Mouse (Mus musculus) lung, embryonic 14.5 days (tissue): ENCODE measurements at regions not wholly inside any gene's neighbourhood (a gene's known extent, or its start where the extent isn't known, plus 50 kb on each side); places are given as distances from the start of the nearest gene placed in this dataset.
A peak's percentile ranks its signal among the peaks of the same experiment; 100 is the strongest.

Experiments
- ATAC-seq: fragments of 200-750 bp; cut with Nextera tagmentation; 2 replicates; pipeline ENCODE4 v1.8.0; 2017; ENCODE audit warnings: mild to moderate bottlenecking, moderate TSS enrichment, moderate library complexity; ENCODE audit not compliant: insufficient read depth
- DNase-seq: peaks from one replicate; pipeline ENCODE4 v3.0.0-alpha.2; 2015
- H3K27ac ChIP-seq: fragments of 300-500 bp; sonication (generic); 2 replicates; pipeline ENCODE4 v1.5.1; 2014; ENCODE audit warnings: low read depth, mild to moderate bottlenecking, moderate library complexity
- H3K27me3 ChIP-seq: fragments of 300-500 bp; sonication (generic); 2 replicates; pipeline ENCODE4 v1.6.1; 2014; ENCODE audit warnings: low read length, control low read depth; ENCODE audit not compliant: insufficient read depth
- H3K36me3 ChIP-seq: fragments of 300-500 bp; sonication (generic); 2 replicates; pipeline ENCODE4 v1.6.1; 2014; ENCODE audit warnings: control low read depth; ENCODE audit not compliant: insufficient read depth
- H3K4me1 ChIP-seq: fragments of 300-500 bp; sonication (generic); 2 replicates; pipeline ENCODE4 v1.6.1; 2014; ENCODE audit warnings: antibody characterized with exemption, control low read depth; ENCODE audit not compliant: insufficient read depth
- H3K4me2 ChIP-seq: fragments of 300-500 bp; sonication (generic); 2 replicates; pipeline ENCODE4 v1.6.1; 2014; ENCODE audit warnings: mild to moderate bottlenecking
- H3K4me3 ChIP-seq: fragments of 300-500 bp; sonication (generic); 2 replicates; pipeline ENCODE4 v1.5.1; 2014; ENCODE audit warnings: low read depth, low read length
- H3K9ac ChIP-seq: fragments of 300-500 bp; sonication (generic); 2 replicates; pipeline ENCODE4 v1.6.1; 2014
- H3K9me3 ChIP-seq: fragments of 300-500 bp; sonication (generic); 2 replicates; pipeline ENCODE4 v1.6.1; 2016; ENCODE audit warnings: low read depth, low read length, control low read depth
- CTCF ChIP-seq: IDR thresholded peaks from 2 replicates; pipeline ENCODE4 v1.5.1; 2016; ENCODE audit warnings: antibody characterized with exemption, low read depth
- WGBS: fragments of 180-500 bp; shearing (Covaris S2); extraction: QIAGEN DNeasy Blood & Tissue Kit; methylation state at CpG from one replicate; pipeline ENCODE4 v1.1.7; 2014; 5-methylcytosine and 5-hydroxymethylcytosine counted together

DNA sequence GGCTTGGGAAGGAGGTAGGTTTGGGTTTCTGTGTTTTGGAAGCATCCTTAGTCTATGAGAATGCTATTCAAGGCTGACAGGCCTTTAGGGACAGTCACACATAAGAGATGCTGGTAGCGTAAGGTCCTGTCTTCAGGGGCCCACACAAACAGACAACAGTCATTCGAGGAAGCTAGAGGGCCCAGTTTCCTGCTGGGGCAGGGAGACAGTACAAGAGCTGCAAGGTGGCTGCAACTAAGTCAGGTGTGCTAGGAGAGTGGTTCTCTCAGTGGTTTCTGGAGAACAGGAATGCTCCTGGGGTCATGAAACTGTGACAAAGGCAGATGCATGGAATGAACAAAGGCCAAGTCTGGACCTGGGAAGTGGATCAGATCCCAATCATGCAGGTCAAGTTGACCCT, 161.1 kb downstream of the Cd24a start:
- WGBS: 84% methylated on average over 2 of the region's 2 CpGs
- ATAC-seq: no peak
- Histone ChIP-seq H3K27ac (no peak overlapping the region), H3K9me3 (no peaks in the 10 kb centered on the region), H3K4me2 (no peak overlapping the region), H3K36me3 (no peaks in the 10 kb centered on the region), H3K4me3 (no peak overlapping the region), H3K9ac (no peak overlapping the region), H3K27me3 (no peaks in the 10 kb centered on the region), H3K4me1 (peaks cover 13% of the 10 kb centered on the region)
- TF ChIP-seq CTCF: no peak
- DNase-seq: no peak

DNA sequence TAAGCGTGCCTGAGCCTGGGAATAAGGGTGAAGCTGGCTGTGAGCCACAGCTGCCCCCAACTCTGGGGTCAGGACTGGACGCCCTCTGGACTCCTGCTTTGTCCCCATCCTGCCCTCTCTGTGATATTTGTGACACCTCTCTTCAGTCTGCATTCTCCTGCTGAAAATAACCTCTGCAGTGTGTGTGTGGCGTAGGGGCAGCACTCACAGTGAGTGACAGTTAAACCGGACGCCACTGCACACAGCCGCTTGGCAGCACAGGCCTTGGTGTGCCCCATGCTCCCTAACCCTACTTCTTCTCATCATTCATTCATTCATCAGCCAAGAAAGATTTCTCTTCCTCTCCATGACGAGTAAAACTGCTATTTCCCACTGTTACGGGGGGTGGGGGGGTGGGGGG, 161.6 kb downstream of the Cd24a start:
- Histone ChIP-seq H3K4me3 (no peak overlapping the region), H3K27ac (peak overlapping the region; percentile 60; the same call in 1 of the 2 replicates), H3K36me3 (no peaks in the 10 kb centered on the region), H3K27me3 (no peaks in the 10 kb centered on the region), H3K4me2 (no peak overlapping the region), H3K9me3 (no peaks in the 10 kb centered on the region), H3K9ac (no peak overlapping the region), H3K4me1 (peaks cover 13% of the 10 kb centered on the region)
- no peak for TF ChIP-seq CTCF
- DNase-seq: no peak
- 45% methylated on average over 8 of the region's 8 CpGs for WGBS
- ATAC-seq: peak; percentile 30; the same call in 1 of the 2 replicates

DNA sequence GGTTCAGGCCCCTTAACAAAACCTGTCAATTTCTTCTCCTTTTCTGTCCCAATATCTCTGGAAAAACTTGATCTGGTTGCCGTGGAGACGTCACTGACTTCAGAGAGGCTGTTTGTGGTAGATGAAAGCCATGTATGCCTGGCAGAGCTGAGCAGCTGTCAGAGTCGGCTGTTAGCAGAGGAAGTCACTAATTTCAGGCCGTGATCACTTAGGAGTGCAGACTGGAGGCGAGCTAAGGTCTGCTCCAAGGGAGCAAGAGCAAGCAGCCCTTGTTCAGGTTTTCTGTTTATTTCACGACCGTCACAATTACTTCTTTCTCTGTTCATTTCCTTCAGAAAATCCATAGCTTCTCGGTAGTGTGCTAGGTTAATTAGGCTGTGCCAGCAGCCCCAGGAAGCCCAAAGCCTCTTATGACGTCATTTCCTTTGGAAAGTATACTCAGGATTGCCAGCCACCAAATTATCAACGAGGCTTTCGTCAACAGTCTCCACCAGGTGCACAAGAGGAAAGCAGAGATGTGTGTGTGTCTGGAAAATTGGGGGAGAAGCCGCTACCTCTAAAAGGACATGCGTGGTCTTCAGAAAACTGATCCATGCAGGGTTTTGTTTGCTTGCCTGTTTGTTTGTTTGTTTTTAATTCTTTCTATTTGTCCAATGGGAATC, 161.2 kb downstream of the Qrsl1 start:
- DNase-seq: peak; percentile 62
- ATAC-seq: peak; percentile 65
- WGBS: 20% methylated on average over 13 of the region's 13 CpGs
- H3K36me3 ChIP-seq: no peaks in the 10 kb centered on the region
- H3K4me3 ChIP-seq: no peak overlapping the region
- TF ChIP-seq CTCF: no peak
- H3K4me1 ChIP-seq: peaks cover 13% of the 10 kb centered on the region
- peak overlapping the region; percentile 60 for H3K27ac ChIP-seq
- 0 out of 2 replicates have a peak overlapping the region, but pooled peaks have one; percentile 16 for H3K4me2 ChIP-seq
- H3K27me3 ChIP-seq: no peaks in the 10 kb centered on the region
- no peak overlapping the region for H3K9ac ChIP-seq
- no peaks in the 10 kb centered on the region for H3K9me3 ChIP-seq

DNA sequence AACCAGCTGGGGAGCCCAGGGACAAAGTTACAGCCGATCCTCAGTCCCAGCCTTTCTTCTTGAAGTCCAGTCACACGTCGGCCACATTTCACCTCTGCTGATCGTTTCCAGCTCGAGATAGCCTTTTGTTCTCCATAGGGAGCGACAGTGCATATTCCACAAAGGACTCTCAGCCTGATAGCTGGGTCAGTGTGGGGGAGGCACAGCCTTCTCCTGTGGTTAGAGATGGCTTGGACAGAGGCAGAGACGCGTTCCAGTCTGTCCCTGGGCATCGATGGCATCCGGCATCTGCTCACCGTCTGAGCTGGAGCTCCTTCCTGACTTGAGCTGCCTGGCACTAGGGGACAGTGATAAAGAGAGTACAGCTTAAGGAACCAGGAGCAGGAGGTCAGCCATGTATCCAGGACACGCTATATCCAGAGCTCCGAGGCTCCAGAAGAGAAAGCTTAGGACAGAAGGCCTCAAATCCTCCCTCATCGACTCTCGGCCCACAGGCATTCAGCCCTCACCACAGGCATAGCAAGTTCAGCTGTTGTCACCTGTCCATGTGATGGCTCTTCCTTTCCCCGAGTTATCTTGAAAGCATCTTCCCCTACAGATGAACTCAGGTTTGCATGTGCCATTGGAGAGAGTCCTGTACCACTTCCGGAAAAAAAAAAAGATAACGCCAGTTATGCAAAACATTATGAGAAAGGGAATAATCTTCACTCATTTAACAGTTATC, 160.0 kb downstream of the Qrsl1 start:
- Histone ChIP-seq H3K9ac (no peak overlapping the region), H3K4me2 (no peak overlapping the region), H3K27ac (no peak overlapping the region), H3K36me3 (no peaks in the 10 kb centered on the region), H3K27me3 (no peaks in the 10 kb centered on the region), H3K4me3 (no peak overlapping the region), H3K9me3 (no peaks in the 10 kb centered on the region), H3K4me1 (peaks cover 13% of the 10 kb centered on the region)
- no peak for DNase-seq
- ATAC-seq: no peak
- WGBS: 54% methylated on average over 18 of the region's 18 CpGs
- TF ChIP-seq CTCF: no peak

DNA sequence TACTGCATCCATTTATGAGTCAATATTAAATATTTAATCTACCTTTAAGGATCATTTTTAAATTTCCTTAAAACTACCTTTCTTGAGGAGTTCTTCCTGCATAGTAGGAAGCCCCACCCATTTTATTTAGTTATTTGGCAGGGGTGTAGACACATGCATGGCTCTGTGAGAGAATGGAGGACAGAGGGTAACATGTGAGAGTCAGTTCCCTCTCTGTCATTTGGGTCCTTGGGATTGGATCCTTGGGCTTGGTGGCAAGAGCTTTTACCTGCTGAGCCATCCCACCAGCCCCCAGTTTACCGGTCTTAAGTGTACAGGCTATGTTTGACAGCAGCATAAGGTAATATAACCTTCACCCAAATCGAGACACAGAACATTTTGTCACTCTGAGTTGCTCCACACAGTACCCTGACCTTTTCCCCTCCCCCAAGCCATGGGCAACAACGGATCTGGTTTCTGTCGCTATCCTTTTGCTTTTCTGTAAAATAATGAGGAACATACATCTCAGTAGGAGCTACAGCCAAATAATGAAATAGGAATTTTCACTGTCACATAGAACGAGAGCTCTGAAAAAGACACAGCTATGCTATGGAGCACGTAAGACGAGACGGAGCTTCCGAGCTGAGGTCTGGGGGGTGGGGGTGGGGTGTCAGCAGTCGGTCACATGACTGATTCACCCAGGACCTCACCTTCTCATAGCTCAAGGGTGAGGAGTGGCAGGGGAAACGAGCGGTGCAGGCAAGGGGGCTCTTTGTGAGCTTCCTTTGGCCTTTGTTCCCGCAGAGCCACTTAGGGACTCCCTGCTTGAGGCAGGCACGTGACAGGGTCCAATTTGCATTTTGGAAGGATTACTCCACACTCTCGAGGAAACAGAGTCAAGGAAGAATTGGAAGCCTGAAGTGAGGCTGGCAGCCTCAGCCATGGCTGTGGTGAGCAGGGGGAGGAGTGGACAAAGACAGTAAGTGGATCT, 159.2 kb downstream of the Qrsl1 start:
- H3K4me2 ChIP-seq: peak overlapping the region; percentile 4; the same call in 1 of the 2 replicates
- no peaks in the 10 kb centered on the region for H3K36me3 ChIP-seq
- H3K9me3 ChIP-seq: no peaks in the 10 kb centered on the region
- DNase-seq (peak; percentile 40), ATAC-seq (peak; percentile 48)
- H3K9ac ChIP-seq: no peak overlapping the region
- H3K27me3 ChIP-seq: no peaks in the 10 kb centered on the region
- H3K27ac ChIP-seq: no peak overlapping the region
- H3K4me3 ChIP-seq: no peak overlapping the region
- 12% methylated on average over 15 of the region's 15 CpGs for WGBS
- peaks cover 13% of the 10 kb centered on the region for H3K4me1 ChIP-seq
- no peak for TF ChIP-seq CTCF

DNA sequence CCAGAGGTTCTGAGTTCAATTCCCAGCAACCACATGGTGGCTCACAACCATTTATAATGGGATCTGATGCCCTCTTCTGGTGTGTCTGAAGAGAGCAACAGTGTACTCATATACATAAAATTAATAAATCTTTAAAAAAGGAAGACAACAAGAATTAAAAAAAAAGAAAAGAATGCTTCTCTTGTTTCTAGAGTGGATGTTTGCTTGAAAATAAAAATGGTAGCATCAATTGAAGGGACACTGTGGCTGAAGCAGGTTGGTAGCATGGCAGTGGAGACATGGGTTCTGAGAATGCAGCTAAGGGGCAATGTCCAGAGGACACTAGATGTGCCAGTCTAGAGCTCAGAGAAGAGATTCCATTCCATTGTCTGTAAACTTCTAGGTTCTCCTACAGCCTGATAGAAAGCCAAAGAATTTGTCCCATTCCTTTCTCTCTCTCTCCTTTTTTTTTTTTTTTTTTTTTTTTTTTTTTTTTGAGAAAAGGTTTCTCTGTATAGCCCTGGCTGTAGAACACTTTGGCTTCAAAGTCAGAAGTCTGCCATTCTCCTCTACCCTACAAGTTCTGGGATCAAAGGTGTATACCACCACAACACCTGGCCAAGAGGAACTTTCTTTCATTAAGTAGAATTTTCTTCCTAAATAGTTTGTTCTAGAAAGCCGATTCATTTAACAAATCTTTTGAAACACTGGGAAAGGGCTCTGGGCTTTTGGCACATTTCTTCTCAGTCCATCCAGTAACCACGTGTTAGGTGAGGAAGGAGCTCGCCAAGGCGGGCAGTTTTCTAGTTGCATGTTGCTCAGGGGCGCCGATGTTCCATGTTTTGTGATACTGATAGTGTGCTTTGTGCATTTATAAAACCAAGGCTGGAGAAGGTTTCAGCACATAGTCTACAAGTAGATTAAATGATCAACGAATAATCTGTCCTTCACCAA, 158.1 kb downstream of the Qrsl1 start:
- no peaks in the 10 kb centered on the region for H3K9me3 ChIP-seq
- no peaks in the 10 kb centered on the region for H3K36me3 ChIP-seq
- DNase-seq (no peak), ATAC-seq (no peak)
- no peaks in the 10 kb centered on the region for H3K27me3 ChIP-seq
- no peak for TF ChIP-seq CTCF
- no peak overlapping the region for H3K9ac ChIP-seq
- H3K4me2 ChIP-seq: no peak overlapping the region
- no peak overlapping the region for H3K27ac ChIP-seq
- WGBS: 93% methylated on average over 7 of the region's 7 CpGs
- H3K4me3 ChIP-seq: no peak overlapping the region
- H3K4me1 ChIP-seq: peaks cover 13% of the 10 kb centered on the region
